Mouse (Mus musculus) midbrain, embryonic 11.5 days (tissue): ENCODE measurements around the gene Vmn1r46. TPM values are rescaled to one million over a fixed set of nuclear protein-coding genes. Genes with fewer than 3 reads are reported as not detected.
"Not testable (repeated sequence)": the region's sequence is repeated elsewhere in the genome, so short reads cannot be mapped to it uniquely, and the experiment has no call there.

Experiments
- ATAC-seq: fragments of 200-750 bp; cut with Nextera tagmentation; 2 replicates; pipeline ENCODE4 v1.8.0; 2017; ENCODE audit warnings: moderate TSS enrichment, moderate library complexity; ENCODE audit not compliant: low FRiP score
- DNase-seq: peaks from one replicate; pipeline ENCODE4 v3.0.0; 2015; ENCODE audit warnings: low spot score; ENCODE audit errors: missing footprints
- H3K27ac ChIP-seq: fragments of 300-500 bp; sonication (generic); 2 replicates; pipeline ENCODE4 v1.5.1; 2014; ENCODE audit warnings: low read depth, low read length
- H3K27me3 ChIP-seq: fragments of 300-500 bp; sonication (generic); 2 replicates; pipeline ENCODE4 v1.6.1; 2014; ENCODE audit warnings: mild to moderate bottlenecking, low read length, moderate library complexity, mixed read lengths; ENCODE audit not compliant: control insufficient read depth, insufficient read depth
- H3K36me3 ChIP-seq: fragments of 300-500 bp; sonication (generic); 2 replicates; pipeline ENCODE4 v1.6.1; 2014; ENCODE audit warnings: mild to moderate bottlenecking, low read length, moderate library complexity, mixed read lengths; ENCODE audit not compliant: control insufficient read depth, insufficient read depth
- H3K4me1 ChIP-seq: fragments of 300-500 bp; sonication (generic); 2 replicates; pipeline ENCODE4 v1.6.1; 2014; ENCODE audit warnings: low read length; ENCODE audit not compliant: control insufficient read depth, insufficient read depth
- H3K4me2 ChIP-seq: fragments of 300-500 bp; sonication (generic); 2 replicates; pipeline ENCODE4 v1.6.1; 2014; ENCODE audit warnings: mild to moderate bottlenecking, moderate library complexity
- H3K4me3 ChIP-seq: fragments of 300-500 bp; sonication (generic); 2 replicates; pipeline ENCODE4 v1.5.1; 2014; ENCODE audit warnings: low read depth, low read length
- H3K9ac ChIP-seq: fragments of 300-500 bp; sonication (generic); 2 replicates; pipeline ENCODE4 v1.6.1; 2014; ENCODE audit warnings: low read length
- H3K9me3 ChIP-seq: fragments of 300-500 bp; sonication (generic); 2 replicates; pipeline ENCODE4 v1.6.1; 2016; ENCODE audit warnings: low read length; ENCODE audit not compliant: control insufficient read depth
- WGBS: fragments of 180-500 bp; shearing (Covaris S2); extraction: QIAGEN DNeasy Blood & Tissue Kit; methylation state at CpG from one replicate; pipeline ENCODE4 v1.1.7; 2014; 5-methylcytosine and 5-hydroxymethylcytosine counted together
- polyA plus RNA-seq: library from polyadenylated mRNA; unstranded; fragments of >200 nt; fragmentation: Nextera tagmentation; extraction: Ambion mirVana; gene quantifications from 2 replicates; pipeline ENCODE4 v1.2.1, GENCODE M21; 2014

The Vmn1r46 gene
- polyA plus RNA-seq = not detected in 2 replicates

DNA sequence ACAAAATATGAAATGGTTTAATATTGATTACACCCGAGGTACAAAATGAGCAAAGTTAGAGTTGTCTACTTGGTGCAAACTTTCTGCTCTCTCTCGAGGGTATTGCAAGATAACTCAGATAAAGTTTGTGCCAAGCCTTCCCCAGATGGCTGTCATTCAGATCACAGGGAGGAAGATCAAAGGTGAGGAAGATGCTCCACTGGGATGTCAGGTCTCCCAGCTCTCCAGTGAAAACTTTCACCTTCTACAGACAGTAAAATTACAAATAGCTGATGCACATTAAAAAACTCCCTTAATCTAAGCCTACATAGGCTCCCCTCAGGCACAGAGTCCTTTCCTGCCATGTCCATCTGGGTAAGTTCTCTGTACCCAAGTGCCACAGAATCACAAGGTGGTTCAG, at the start of gene Vmn1r46:
Vmn1r46 (plus strand) TSS at position 301 of the 400 bp plus-strand sequence.
- no peak within 1 kb of the TSS for H3K27ac ChIP-seq
- H3K4me1 ChIP-seq = no peaks in the 10 kb centered on the region
- H3K4me3 ChIP-seq = no peak within 1 kb of the TSS
- no peak within 1 kb of the TSS for H3K4me2 ChIP-seq
- H3K9me3 ChIP-seq = peaks cover 3% of the 10 kb centered on the region; the same call in 1 of the 2 replicates
- 72% methylated on average over 2 of the region's 2 CpGs for WGBS
- no peaks in the 10 kb centered on the region for H3K27me3 ChIP-seq
- ATAC-seq = no peak
- DNase-seq = no peak
- H3K36me3 ChIP-seq = no peaks in the 10 kb centered on the region
- H3K9ac ChIP-seq = no peak within 1 kb of the TSS

DNA sequence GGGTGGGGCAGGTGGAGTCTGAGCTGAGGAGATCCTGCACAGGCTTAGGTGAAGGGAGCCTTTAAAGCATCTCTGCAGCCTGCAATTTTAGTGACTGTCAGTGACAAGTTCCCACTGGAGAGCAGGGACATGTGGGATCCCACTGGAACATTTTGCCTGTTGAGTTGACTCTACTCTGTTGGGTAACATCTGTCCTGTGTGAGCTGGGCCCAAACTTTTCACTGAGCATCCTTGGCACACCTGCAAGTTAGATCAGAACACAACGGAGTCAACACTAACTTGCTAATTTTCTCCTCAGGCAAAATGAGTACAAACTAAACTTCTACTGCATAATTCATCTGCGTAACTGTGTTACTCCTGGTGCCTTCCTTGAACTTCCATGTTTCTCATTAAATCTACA, 28.6 kb upstream of the Vmn1r46 start, which contains the start of gene Vmn1r45:
Vmn1r45 (minus strand) TSS at position 101 of the 400 bp plus-strand sequence.
- H3K9me3 ChIP-seq, H3K36me3 ChIP-seq, H3K4me1 ChIP-seq, H3K4me3 ChIP-seq, H3K9ac ChIP-seq, H3K4me2 ChIP-seq, ATAC-seq, H3K27ac ChIP-seq, H3K27me3 ChIP-seq, DNase-seq: not testable (repeated sequence)
- WGBS = 84% methylated on average over 2 of the region's 2 CpGs

DNA sequence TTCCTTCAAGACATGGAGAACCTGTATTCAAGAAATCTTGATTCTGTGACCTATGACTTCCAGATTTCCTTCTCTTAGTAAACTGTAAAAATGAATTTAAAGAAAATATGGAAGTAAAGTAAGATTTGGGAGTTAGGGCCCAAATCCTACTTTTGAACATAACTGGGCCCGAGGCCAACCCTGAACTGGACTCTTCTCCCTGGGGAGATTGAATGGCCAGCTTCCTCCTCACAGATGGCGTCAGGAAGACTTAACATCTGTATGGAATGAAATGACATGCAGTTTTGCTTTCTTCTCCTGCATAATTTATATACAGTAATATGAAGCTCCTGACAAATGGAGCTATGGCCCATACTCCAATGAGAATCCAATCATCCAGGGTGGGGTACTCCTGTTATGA, 28.2 kb upstream of the Vmn1r46 start:
- H3K9me3 ChIP-seq = no peaks in the 10 kb centered on the region
- no peaks in the 10 kb centered on the region for H3K27me3 ChIP-seq
- ATAC-seq (no peak), DNase-seq (no peak)
- H3K36me3 ChIP-seq = no peaks in the 10 kb centered on the region
- no peak overlapping the region for H3K4me3 ChIP-seq
- no peaks in the 10 kb centered on the region for H3K4me1 ChIP-seq
- no peak overlapping the region for H3K4me2 ChIP-seq
- no peak overlapping the region for H3K9ac ChIP-seq
- H3K27ac ChIP-seq = no peak overlapping the region
- WGBS = 72% methylated on average over 2 of the region's 2 CpGs

DNA sequence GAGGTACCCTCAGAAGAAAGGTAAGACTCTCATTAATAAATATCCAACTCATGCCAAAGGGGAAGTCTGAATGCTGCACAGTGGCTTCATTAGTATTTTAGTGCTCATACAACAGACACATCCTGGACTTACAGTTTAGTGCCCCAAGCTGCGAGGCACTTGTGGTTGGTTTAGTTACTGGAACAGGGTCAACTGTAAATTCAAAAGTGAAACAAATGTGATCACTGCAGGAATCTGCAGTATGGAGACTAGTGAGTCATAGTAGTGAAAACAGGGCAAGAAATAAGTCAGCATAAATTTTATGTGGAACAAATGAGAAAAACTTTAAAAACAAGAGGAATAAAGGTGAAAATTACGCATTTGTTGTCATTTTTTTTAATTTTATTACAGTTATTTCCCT, 15.6 kb upstream of the Vmn1r46 start:
- Histone ChIP-seq H3K9ac (no peak overlapping the region), H3K27me3 (no peaks in the 10 kb centered on the region), H3K36me3 (no peaks in the 10 kb centered on the region), H3K4me1 (no peaks in the 10 kb centered on the region), H3K4me3 (no peak overlapping the region), H3K9me3 (no peaks in the 10 kb centered on the region; the same call in 1 of the 2 replicates), H3K27ac (no peak overlapping the region), H3K4me2 (no peak overlapping the region)
- no peak for ATAC-seq
- WGBS = 81% methylated on average over 2 of the region's 2 CpGs
- DNase-seq = no peak

DNA sequence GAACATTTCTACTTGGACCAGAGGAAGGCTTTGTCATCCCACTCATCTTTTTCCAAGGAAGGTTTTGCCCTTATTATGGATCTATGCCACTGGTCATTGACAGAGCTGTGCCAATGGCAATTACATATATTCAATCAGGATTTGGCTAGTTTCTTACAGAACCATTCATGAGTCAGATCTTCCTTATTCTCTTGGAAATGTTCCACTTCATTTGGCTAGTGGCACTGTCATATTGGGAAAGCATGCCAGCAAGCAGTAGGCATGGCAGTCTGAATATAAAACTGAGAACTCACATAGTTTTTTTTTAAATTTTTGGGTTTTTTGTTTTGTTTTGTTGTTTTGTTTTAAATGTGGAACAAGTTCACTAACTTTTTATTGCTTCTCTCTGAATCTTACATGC, 2.8 kb upstream of the Vmn1r46 start:
- Histone ChIP-seq H3K9ac (no peak overlapping the region), H3K27ac (no peak overlapping the region), H3K4me1 (no peaks in the 10 kb centered on the region), H3K4me2 (no peak overlapping the region), H3K4me3 (no peak overlapping the region), H3K36me3 (no peaks in the 10 kb centered on the region), H3K9me3 (peaks cover 3% of the 10 kb centered on the region; the same call in 1 of the 2 replicates), H3K27me3 (no peaks in the 10 kb centered on the region)
- DNase-seq = no peak
- ATAC-seq = no peak

DNA sequence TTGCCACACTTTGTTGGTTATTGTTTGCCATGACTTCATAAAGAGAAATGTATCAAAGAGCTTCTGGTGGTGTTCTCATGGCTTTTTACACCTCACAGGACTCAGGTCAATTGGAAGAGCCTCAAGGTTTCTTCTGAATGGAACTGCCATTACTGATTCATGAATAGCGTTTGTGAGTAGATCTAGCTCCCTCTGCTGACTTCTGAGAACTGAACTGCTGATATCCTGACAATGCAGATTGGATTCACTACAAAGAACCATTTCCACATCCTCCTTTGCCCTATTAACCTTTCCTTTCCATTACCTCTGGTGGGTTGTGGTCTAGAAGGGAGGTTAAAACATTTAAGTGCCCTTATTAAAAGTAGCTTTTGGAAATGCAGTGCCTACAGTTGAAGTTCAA, 16.9 kb downstream of the Vmn1r46 start:
- Histone ChIP-seq H3K36me3 (no peaks in the 10 kb centered on the region), H3K27ac (no peak overlapping the region), H3K4me2 (no peak overlapping the region), H3K27me3 (no peaks in the 10 kb centered on the region), H3K9me3 (peaks cover 6% of the 10 kb centered on the region; the same call in 1 of the 2 replicates), H3K4me1 (no peaks in the 10 kb centered on the region), H3K9ac (no peak overlapping the region), H3K4me3 (no peak overlapping the region)
- WGBS = 24% methylated on average over 1 of the region's 1 CpGs
- ATAC-seq (no peak), DNase-seq (no peak)

DNA sequence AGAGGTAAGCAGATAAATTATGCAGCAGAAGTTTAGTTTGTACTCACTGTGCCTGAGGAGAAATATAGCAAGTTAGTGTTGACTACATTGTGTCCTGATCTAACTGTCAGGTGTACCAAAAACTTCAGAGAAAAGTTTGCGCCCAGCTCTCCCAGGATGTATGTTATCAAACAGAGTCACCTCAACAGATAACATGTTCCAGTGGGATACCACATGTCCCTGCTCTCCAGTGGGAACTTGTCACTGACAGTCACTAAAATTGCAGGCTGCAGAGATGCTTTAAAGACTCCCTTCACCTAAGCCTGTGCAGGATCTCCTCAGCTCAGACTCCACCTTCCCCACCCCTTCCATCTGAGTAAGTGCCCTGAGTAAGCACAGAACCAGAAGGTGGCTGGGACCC, 46.7 kb downstream of the Vmn1r46 start, which contains the start of gene Vmn1r47:
Vmn1r47 (plus strand) TSS at position 301 of the 400 bp plus-strand sequence.
- not testable (repeated sequence) for H3K9ac ChIP-seq, H3K36me3 ChIP-seq, H3K27ac ChIP-seq, H3K4me3 ChIP-seq, H3K4me2 ChIP-seq, H3K27me3 ChIP-seq, H3K4me1 ChIP-seq, DNase-seq, ATAC-seq, H3K9me3 ChIP-seq
- 95% methylated on average over 1 of the region's 1 CpGs for WGBS

Other genes with a start within 250 kb of the Vmn1r46 start
- not detected in 2 replicates for gene Vmn1r41, start 228.5 kb upstream of the Vmn1r46 start, polyA plus RNA-seq
- gene Vmn1r42, start 92.9 kb upstream of the Vmn1r46 start, polyA plus RNA-seq = not detected in 2 replicates
- not detected in 2 replicates for gene Vmn1r43, start 92.9 kb upstream of the Vmn1r46 start, polyA plus RNA-seq
- gene Vmn1r44, start 85.7 kb upstream of the Vmn1r46 start, polyA plus RNA-seq = not detected in 2 replicates
- not detected in 2 replicates for gene Vmn1r45, start 28.7 kb upstream of the Vmn1r46 start, polyA plus RNA-seq
- not detected in 2 replicates for gene Vmn1r47, start 46.8 kb downstream of the Vmn1r46 start, polyA plus RNA-seq
- gene Vmn1r48, start 67.5 kb downstream of the Vmn1r46 start, polyA plus RNA-seq = not detected in 2 replicates
- not detected in 2 replicates for gene Vmn1r49, start 109.2 kb downstream of the Vmn1r46 start, polyA plus RNA-seq
- not detected in 2 replicates for gene Vmn1r50, start 132.1 kb downstream of the Vmn1r46 start, polyA plus RNA-seq
- 0.05 TPM in 1 of 2 replicates, not detected in the other for gene Vmn1r51, start 153.3 kb downstream of the Vmn1r46 start, polyA plus RNA-seq
- gene Vmn1r52, start 205.5 kb downstream of the Vmn1r46 start, polyA plus RNA-seq = not detected in 2 replicates
- not detected in 2 replicates for gene V1ra8, start 233.5 kb downstream of the Vmn1r46 start, polyA plus RNA-seq